Mouse (Mus musculus): ENCODE results near the gene Frmpd2. TPM values are rescaled to one million over a fixed set of nuclear protein-coding genes. Genes with fewer than 3 reads are reported as not detected.

Frmpd2 gene
- polyA plus RNA-seq, 1 experiment = 0.56 TPM

- TF ChIP-seq CTCF (IDR thresholded peaks at IDR 0.05; ENCODE audit: control insufficient read depth, insufficient read depth, insufficient replicate concordance, low read depth, low read length) = no peak
- TF ChIP-seq POLR2A (IDR thresholded peaks at IDR 0.05; ENCODE audit: control insufficient read depth, low read depth, low read length) = no peak
- H3K4me1 ChIP-seq (ENCODE audit: control insufficient read depth, insufficient read depth, low read length) = no peaks in the 10 kb centered on the region; the same call in 1 of the 2 replicates
- no peaks in the 10 kb centered on the region for H3K27me3 ChIP-seq (ENCODE audit: control insufficient read depth, insufficient read depth, low read length)
- no peaks in the 10 kb centered on the region for H3K36me3 ChIP-seq (ENCODE audit: control insufficient read depth, insufficient read depth, low read length)
- H3K27ac ChIP-seq (ENCODE audit: control insufficient read depth, insufficient read depth, low read depth, low read length) = no peak overlapping the region
- no peak overlapping the region for H3K4me3 ChIP-seq (ENCODE audit: control insufficient read depth, low read depth, low read length)
These were observed 4.7 kb downstream of the Frmpd2 start for GRCm38 (mm10) chr14:33476094-33476760.

- no peak overlapping the region for H3K27ac ChIP-seq (ENCODE audit: control insufficient read depth, insufficient read depth, low read depth, low read length)
- no peaks in the 10 kb centered on the region for H3K4me1 ChIP-seq (ENCODE audit: control insufficient read depth, insufficient read depth, low read length)
- no peak overlapping the region for H3K4me3 ChIP-seq (ENCODE audit: control insufficient read depth, low read depth, low read length)
- no peaks in the 10 kb centered on the region for H3K27me3 ChIP-seq (ENCODE audit: control insufficient read depth, insufficient read depth, low read length)
- TF ChIP-seq POLR2A (IDR thresholded peaks at IDR 0.05; ENCODE audit: control insufficient read depth, low read depth, low read length) (no peak), CTCF (IDR thresholded peaks at IDR 0.05; ENCODE audit: control insufficient read depth, insufficient read depth, insufficient replicate concordance, low read depth, low read length) (no peak)
- no peaks in the 10 kb centered on the region for H3K36me3 ChIP-seq (ENCODE audit: control insufficient read depth, insufficient read depth, low read length)
These were observed 10.5 kb downstream of the Frmpd2 start for GRCm38 (mm10) chr14:33481991-33482390.

DNA sequence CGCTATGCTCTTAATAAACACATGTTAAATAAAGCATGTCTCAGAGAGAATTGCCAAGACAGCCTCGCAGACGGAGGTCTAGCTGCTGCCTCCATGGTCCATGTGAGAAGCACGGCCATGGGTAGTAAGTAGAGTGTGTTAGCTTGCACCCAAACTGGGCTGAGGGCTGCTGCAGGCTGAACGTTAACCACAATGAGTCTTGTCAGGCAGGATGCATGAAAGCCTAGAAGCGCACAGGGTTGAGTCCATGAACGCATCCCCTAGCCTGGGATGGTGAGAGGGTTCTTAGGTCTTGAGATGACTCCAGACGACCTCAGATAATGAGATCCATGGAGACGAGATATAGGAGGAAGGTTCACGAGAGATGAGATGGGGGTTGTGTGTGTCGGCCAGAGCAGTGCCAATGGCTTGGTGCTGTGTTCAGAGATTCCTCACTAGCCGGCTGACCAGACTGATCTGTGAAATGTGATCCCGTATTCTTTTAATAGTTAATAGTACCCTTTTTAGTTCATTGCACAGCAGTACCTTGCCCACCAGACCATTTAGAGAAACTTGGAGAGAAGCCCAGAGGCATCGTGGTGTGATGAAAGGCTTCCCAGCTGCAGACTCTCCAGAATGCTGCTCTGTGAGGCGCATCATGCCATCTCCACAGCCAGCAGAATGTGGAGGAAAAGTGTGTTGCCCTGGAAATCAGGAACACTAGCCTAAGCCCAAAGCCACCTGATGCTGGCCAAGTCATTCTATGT lies 16.5 kb downstream of the Frmpd2 start:
- Histone ChIP-seq H3K4me3 (ENCODE audit: control insufficient read depth, low read depth, low read length) (no peak overlapping the region), H3K4me1 (ENCODE audit: control insufficient read depth, insufficient read depth, low read length) (no peaks in the 10 kb centered on the region), H3K36me3 (ENCODE audit: control insufficient read depth, insufficient read depth, low read length) (no peaks in the 10 kb centered on the region), H3K27ac (ENCODE audit: control insufficient read depth, insufficient read depth, low read depth, low read length) (no peak overlapping the region), H3K27me3 (ENCODE audit: control insufficient read depth, insufficient read depth, low read length) (no peaks in the 10 kb centered on the region)
- no peak for TF ChIP-seq CTCF (IDR thresholded peaks at IDR 0.05; ENCODE audit: control insufficient read depth, insufficient read depth, insufficient replicate concordance, low read depth, low read length)
- no peak for TF ChIP-seq POLR2A (IDR thresholded peaks at IDR 0.05; ENCODE audit: control insufficient read depth, low read depth, low read length)

DNA sequence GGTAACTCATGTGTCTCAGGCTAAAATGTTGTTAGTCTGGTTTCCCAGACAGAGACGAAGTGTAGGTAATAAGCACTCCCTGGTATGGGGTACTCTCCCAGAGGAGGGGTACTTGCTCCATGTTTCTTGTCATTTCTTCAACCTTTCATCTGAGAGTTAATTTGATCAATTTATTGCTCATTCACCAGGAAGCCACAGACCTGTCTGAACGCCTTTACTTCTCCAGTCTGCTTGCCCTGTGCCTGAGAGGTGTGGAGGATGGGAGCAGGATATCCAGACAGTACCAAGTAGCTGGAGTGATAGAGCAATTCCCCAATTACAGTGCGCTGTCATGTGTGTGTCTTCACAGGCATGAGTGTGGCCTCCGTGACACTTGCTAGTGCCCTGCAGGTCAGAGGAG lies 23.7 kb downstream of the Frmpd2 start:
- Histone ChIP-seq H3K4me1 (ENCODE audit: control insufficient read depth, insufficient read depth, low read length) (no peaks in the 10 kb centered on the region), H3K27ac (ENCODE audit: control insufficient read depth, insufficient read depth, low read depth, low read length) (no peak overlapping the region), H3K27me3 (ENCODE audit: control insufficient read depth, insufficient read depth, low read length) (no peaks in the 10 kb centered on the region), H3K4me3 (ENCODE audit: control insufficient read depth, low read depth, low read length) (no peak overlapping the region), H3K36me3 (ENCODE audit: control insufficient read depth, insufficient read depth, low read length) (no peaks in the 10 kb centered on the region)
- TF ChIP-seq POLR2A (IDR thresholded peaks at IDR 0.05; ENCODE audit: control insufficient read depth, low read depth, low read length) = no peak
- no peak for TF ChIP-seq CTCF (IDR thresholded peaks at IDR 0.05; ENCODE audit: control insufficient read depth, insufficient read depth, insufficient replicate concordance, low read depth, low read length)

DNA sequence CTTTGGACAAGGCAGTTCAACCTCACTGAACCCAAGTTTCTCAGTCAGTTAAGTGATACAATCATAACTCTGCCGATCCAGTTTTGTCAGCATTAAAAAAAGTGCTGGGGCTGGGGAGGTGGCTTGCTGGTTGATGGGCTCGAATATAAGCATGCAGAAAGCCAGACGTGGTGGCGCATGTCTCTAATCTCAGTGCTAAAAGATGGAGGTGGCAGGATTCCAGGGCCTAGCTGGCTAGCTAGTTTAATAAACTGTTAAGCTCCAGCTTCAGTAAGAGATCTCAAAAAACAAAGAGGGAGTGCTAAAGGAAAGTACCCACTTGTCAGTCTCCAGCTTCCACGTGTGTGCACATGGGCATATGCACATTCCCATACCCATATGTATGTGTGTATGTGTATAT lies 25.9 kb downstream of the Frmpd2 start:
- no peak for TF ChIP-seq CTCF (IDR thresholded peaks at IDR 0.05; ENCODE audit: control insufficient read depth, insufficient read depth, insufficient replicate concordance, low read depth, low read length)
- TF ChIP-seq POLR2A (IDR thresholded peaks at IDR 0.05; ENCODE audit: control insufficient read depth, low read depth, low read length) = no peak
- Histone ChIP-seq H3K4me1 (ENCODE audit: control insufficient read depth, insufficient read depth, low read length) (no peaks in the 10 kb centered on the region), H3K4me3 (ENCODE audit: control insufficient read depth, low read depth, low read length) (no peak overlapping the region), H3K36me3 (ENCODE audit: control insufficient read depth, insufficient read depth, low read length) (no peaks in the 10 kb centered on the region), H3K27me3 (ENCODE audit: control insufficient read depth, insufficient read depth, low read length) (no peaks in the 10 kb centered on the region), H3K27ac (ENCODE audit: control insufficient read depth, insufficient read depth, low read depth, low read length) (no peak overlapping the region)

DNA sequence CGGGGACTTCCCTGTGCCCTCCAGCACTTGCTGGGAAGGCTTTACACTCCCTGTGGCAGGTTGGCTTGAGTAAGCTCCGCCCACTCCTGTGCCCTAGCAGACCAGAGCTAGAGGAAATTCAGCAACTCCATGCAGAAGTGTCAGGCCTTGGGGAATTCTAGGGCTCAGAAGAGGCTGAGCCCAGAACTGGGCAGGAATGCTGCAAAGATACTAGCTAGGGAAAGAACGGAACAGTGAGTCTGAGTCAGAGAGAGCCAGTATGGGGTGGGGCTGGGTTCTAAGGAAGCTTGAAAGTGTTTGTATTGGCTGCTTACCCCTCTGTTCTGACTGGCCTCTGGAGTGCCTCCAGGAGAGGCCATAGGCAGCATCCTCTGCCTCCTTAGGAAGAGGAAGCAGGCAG lies 27.4 kb downstream of the Frmpd2 start:
- H3K4me1 ChIP-seq (ENCODE audit: control insufficient read depth, insufficient read depth, low read length) = no peaks in the 10 kb centered on the region

GRCm38 (mm10) chr14:33500631-33501030 lies 29.1 kb downstream of the Frmpd2 start:
- Histone ChIP-seq H3K4me1 (ENCODE audit: control insufficient read depth, insufficient read depth, low read length) (no peaks in the 10 kb centered on the region), H3K4me3 (ENCODE audit: control insufficient read depth, low read depth, low read length) (no peak overlapping the region), H3K27ac (ENCODE audit: control insufficient read depth, insufficient read depth, low read depth, low read length) (no peak overlapping the region), H3K36me3 (ENCODE audit: control insufficient read depth, insufficient read depth, low read length) (no peaks in the 10 kb centered on the region), H3K27me3 (ENCODE audit: control insufficient read depth, insufficient read depth, low read length) (no peaks in the 10 kb centered on the region)
- TF ChIP-seq POLR2A (IDR thresholded peaks at IDR 0.05; ENCODE audit: control insufficient read depth, low read depth, low read length) (no peak), CTCF (IDR thresholded peaks at IDR 0.05; ENCODE audit: control insufficient read depth, insufficient read depth, insufficient replicate concordance, low read depth, low read length) (no peak)

More for the DNA sequence above, 27.4 kb downstream of the Frmpd2 start:
- Histone ChIP-seq H3K27ac (ENCODE audit: control insufficient read depth, insufficient read depth, low read depth, low read length) (no peak overlapping the region), H3K36me3 (ENCODE audit: control insufficient read depth, insufficient read depth, low read length) (no peaks in the 10 kb centered on the region), H3K4me3 (ENCODE audit: control insufficient read depth, low read depth, low read length) (no peak overlapping the region), H3K27me3 (ENCODE audit: control insufficient read depth, insufficient read depth, low read length) (no peaks in the 10 kb centered on the region)
- no peak for TF ChIP-seq CTCF (IDR thresholded peaks at IDR 0.05; ENCODE audit: control insufficient read depth, insufficient read depth, insufficient replicate concordance, low read depth, low read length)
- no peak for TF ChIP-seq POLR2A (IDR thresholded peaks at IDR 0.05; ENCODE audit: control insufficient read depth, low read depth, low read length)
